ENCODE assay signal across 10 mouse cellular contexts in the genomic region with DNA sequence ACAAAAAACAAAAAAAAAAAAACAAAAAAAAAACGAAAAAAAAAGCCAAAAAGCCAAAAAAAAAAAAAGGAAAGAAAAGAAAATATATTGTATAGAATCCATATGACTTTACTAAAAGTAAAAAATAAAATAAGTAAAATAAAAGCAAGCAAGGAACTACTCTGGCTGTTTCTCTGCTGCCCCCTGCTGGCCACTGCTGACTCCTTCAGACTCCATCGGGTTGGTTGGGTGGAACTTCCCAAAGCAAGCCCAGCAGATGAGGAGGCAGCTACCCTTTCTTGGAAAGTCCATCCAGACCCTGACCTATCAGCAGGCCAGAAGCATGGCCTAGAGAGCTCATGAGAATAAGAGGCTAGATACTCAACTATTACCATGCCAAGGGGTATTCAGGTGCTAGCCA. TPM values are rescaled to one million over a fixed set of nuclear protein-coding genes. Genes with fewer than 3 reads are reported as not detected.
DNase-seq lines count a peak whose midpoint lies in the region; ATAC-seq lines count a peak whose summit lies in the region.
"Had no signal": no experiment of that assay in that cellular context is flagged by ENCODE, and none has a peak within 500 bp of the region (broad histone marks: within the 10 kb centered on the region; RNA-seq: fewer than 3 reads in every experiment).

No protein-coding gene starts in this region.

- no peaks in the 10 kb centered on the region for H3K4me1 ChIP-seq in intestine, embryonic 14.5 days (replicated peaks; ENCODE audit: control insufficient read depth, insufficient read depth, low read length)
- 0 out of 2 replicates have a peak, but pooled peaks cover 3% of the 10 kb centered on the region for H3K4me1 ChIP-seq in intestine, embryonic 16.5 days (ENCODE audit: control insufficient read depth, insufficient read depth, low read length)
- H3K4me1 ChIP-seq in neural tube, embryonic 11.5 days (ENCODE audit: control insufficient read depth, insufficient read depth, low read length), result no peaks in the 10 kb centered on the region

- H3K9me3 ChIP-seq in intestine, embryonic 14.5 days (ENCODE audit: control insufficient read depth, low read length), result no peaks in the 10 kb centered on the region
- H3K9me3 ChIP-seq in intestine, embryonic 16.5 days (ENCODE audit: control insufficient read depth, low read length), result no peaks in the 10 kb centered on the region
- H3K9me3 ChIP-seq in neural tube, embryonic 11.5 days (ENCODE audit: control insufficient read depth, low read length), result no peaks in the 10 kb centered on the region
- H3K9me3 ChIP-seq: embryonic facial prominence, embryonic 12.5 days had no signal

- no peaks in the 10 kb centered on the region for H3K36me3 ChIP-seq in intestine, embryonic 14.5 days (ENCODE audit: control insufficient read depth, insufficient read depth, low read length)
- no peaks in the 10 kb centered on the region for H3K36me3 ChIP-seq in intestine, embryonic 16.5 days (ENCODE audit: control insufficient read depth, insufficient read depth, low read length)
- H3K36me3 ChIP-seq in neural tube, embryonic 11.5 days (ENCODE audit: control insufficient read depth, insufficient read depth, low read length), result no peaks in the 10 kb centered on the region
- H3K36me3 ChIP-seq: embryonic facial prominence, embryonic 12.5 days had no signal

- DNase-seq in intestine, embryonic 14.5 days (ENCODE audit: low spot score), result peak; percentile 92
- DNase-seq in Muller cell, postnatal 12 days (ENCODE audit: inconsistent ontology term), result peak; percentile 36
- DNase-seq in cerebellum, postnatal 14 days, result peak; percentile 78 to 85
- peak; percentile 76 to 81 for DNase-seq in heart, postnatal 14 days
- DNase-seq in left cerebral cortex, postnatal 4 days, result peak; percentile 72
- DNase-seq in neural tube, embryonic 11.5 days (ENCODE audit: low spot score), result peak; percentile 71
- peak; percentile 75 for DNase-seq in thymus, postnatal 0 days (ENCODE audit: low spot score)

- H3K27me3 ChIP-seq in intestine, embryonic 14.5 days (replicated peaks; ENCODE audit: control insufficient read depth, insufficient read depth, low read length), result no peaks in the 10 kb centered on the region
- 0 out of 2 replicates have a peak, but pooled peaks cover 3% of the 10 kb centered on the region for H3K27me3 ChIP-seq in intestine, embryonic 16.5 days (replicated peaks; ENCODE audit: control insufficient read depth, insufficient read depth, low read length)
- H3K27me3 ChIP-seq in neural tube, embryonic 11.5 days (ENCODE audit: control insufficient read depth, insufficient read depth, low read length), result no peaks in the 10 kb centered on the region

- no peak overlapping the region for H3K27ac ChIP-seq in intestine, embryonic 14.5 days (ENCODE audit: low read depth)
- no peak overlapping the region for H3K27ac ChIP-seq in intestine, embryonic 16.5 days (ENCODE audit: low read length)
- no peak overlapping the region for H3K27ac ChIP-seq in neural tube, embryonic 11.5 days (ENCODE audit: low read depth, low read length)
- H3K27ac ChIP-seq: embryonic facial prominence, embryonic 12.5 days had no signal

- no peak overlapping the region for H3K9ac ChIP-seq in intestine, embryonic 14.5 days (ENCODE audit: low read length)
- no peak overlapping the region for H3K9ac ChIP-seq in intestine, embryonic 16.5 days (ENCODE audit: low read depth, low read length)
- H3K9ac ChIP-seq in neural tube, embryonic 11.5 days (ENCODE audit: low read length), result no peak overlapping the region
- H3K9ac ChIP-seq: embryonic facial prominence, embryonic 12.5 days had no signal

- no peak overlapping the region for H3K4me3 ChIP-seq in intestine, embryonic 14.5 days (ENCODE audit: low read depth, low read length)
- no peak overlapping the region for H3K4me3 ChIP-seq in intestine, embryonic 16.5 days (ENCODE audit: low read length)
- H3K4me3 ChIP-seq in neural tube, embryonic 11.5 days (ENCODE audit: low read depth, low read length), result no peak overlapping the region
- H3K4me3 ChIP-seq: embryonic facial prominence, embryonic 12.5 days had no signal

- no peak overlapping the region for H3K4me2 ChIP-seq in intestine, embryonic 14.5 days (ENCODE audit: low read length)
- no peak overlapping the region for H3K4me2 ChIP-seq in intestine, embryonic 16.5 days (ENCODE audit: low read depth, low read length)
- no peak overlapping the region for H3K4me2 ChIP-seq in neural tube, embryonic 11.5 days (ENCODE audit: low read depth)
- H3K4me2 ChIP-seq: embryonic facial prominence, embryonic 12.5 days had no signal

- intact Hi-C loops in heart, postnatal 14 days (cut with DNase I), result loop anchor here (5.0 kb wide), 1 partner anchor 250 kb away; no protein-coding TSS in a partner anchor
- intact Hi-C loops in left cerebral cortex, postnatal 4 days (cut with DNase I), result no loop called here

- no peak for ATAC-seq in intestine, embryonic 14.5 days (replicated peaks; ENCODE audit: low FRiP score, low TSS enrichment, low read depth)
- no peak for ATAC-seq in intestine, embryonic 16.5 days
- no peak for ATAC-seq in neural tube, embryonic 11.5 days (ENCODE audit: insufficient read depth, low FRiP score, low TSS enrichment)

- 0% methylated on average over 2 of the region's 2 CpGs for whole genome bisulfite sequencing in intestine, embryonic 14.5 days
- 0% methylated on average over 2 of the region's 2 CpGs for WGBS in intestine, embryonic 16.5 days
- 3% methylated on average over 2 of the region's 2 CpGs for WGBS in neural tube, embryonic 11.5 days

RNA-seq across cellular contexts. Expression of a gene that starts 4.6 kb away (rescaled TPM):
- 0.04 TPM in 1 of 2 replicates, not detected in the other for polyA plus RNA-seq in intestine, embryonic 14.5 days (2014; fragmentation: Nextera tagmentation; extraction: Ambion mirVana)
- polyA plus RNA-seq in intestine, embryonic 16.5 days (2015; fragmentation: Nextera tagmentation; extraction: Ambion mirVana), result 0.24 and 0.28 TPM in 2 replicates
- under 1 TPM in 1 of 2 experiments, not detected in 1; 0.14 TPM for total RNA-seq in heart, postnatal 14 days (2021)
- not detected for total RNA-seq in left cerebral cortex, postnatal 4 days (2021)
- polyA plus RNA-seq in neural tube, embryonic 11.5 days (2014; fragmentation: Nextera tagmentation; extraction: Ambion mirVana), result not detected in 2 replicates
- not detected in 2 replicates for polyA plus RNA-seq in thymus, postnatal 0 days (2015; fragmentation: Nextera tagmentation; extraction: Ambion mirVana)
- polyA plus RNA-seq: embryonic facial prominence, embryonic 12.5 days; lung, embryonic 16.5 days had no signal

RNA-seq across cellular contexts. Expression of a gene that starts 20.4 kb away (rescaled TPM):
- polyA plus RNA-seq in intestine, embryonic 14.5 days (2014; fragmentation: Nextera tagmentation; extraction: Ambion mirVana), result 0.27 and 0.50 TPM in 2 replicates
- 0.32 and 0.37 TPM in 2 replicates for polyA plus RNA-seq in intestine, embryonic 16.5 days (2015; fragmentation: Nextera tagmentation; extraction: Ambion mirVana)
- total RNA-seq in heart, postnatal 14 days (2021), result under 1 TPM; 0.29 to 0.33 TPM
- under 1 TPM in 1 of 2 experiments, not detected in 1; 0.12 TPM for total RNA-seq in left cerebral cortex, postnatal 4 days (2021)
- 0.23 and 0.33 TPM in 2 replicates for polyA plus RNA-seq in neural tube, embryonic 11.5 days (2014; fragmentation: Nextera tagmentation; extraction: Ambion mirVana)
- 0.21 and 0.23 TPM in 2 replicates for polyA plus RNA-seq in thymus, postnatal 0 days (2015; fragmentation: Nextera tagmentation; extraction: Ambion mirVana)

RNA-seq across cellular contexts. Expression of a gene that starts 47.9 kb away (rescaled TPM):
- 0.65 and 0.80 TPM in 2 replicates for polyA plus RNA-seq in intestine, embryonic 14.5 days (2014; fragmentation: Nextera tagmentation; extraction: Ambion mirVana)
- 0.42 and 0.43 TPM in 2 replicates for polyA plus RNA-seq in intestine, embryonic 16.5 days (2015; fragmentation: Nextera tagmentation; extraction: Ambion mirVana)
- total RNA-seq in heart, postnatal 14 days (2021), result under 1 TPM; 0.33 to 0.39 TPM
- under 1 TPM; 0.30 to 0.62 TPM for total RNA-seq in left cerebral cortex, postnatal 4 days (2021)
- polyA plus RNA-seq in neural tube, embryonic 11.5 days (2014; fragmentation: Nextera tagmentation; extraction: Ambion mirVana), result 2.4 and 2.5 TPM in 2 replicates
- 1.3 and 1.8 TPM in 2 replicates for polyA plus RNA-seq in thymus, postnatal 0 days (2015; fragmentation: Nextera tagmentation; extraction: Ambion mirVana)

Comparison
In these comparisons a context has a peak if more than half of its experiments do, and no peak if none do; other contexts are left out.
1. DNase-seq: peak in every context shown above with its lines; median percentile 92 in intestine, embryonic 14.5 days; 82 in cerebellum, postnatal 14 days; 78 in heart, postnatal 14 days; 75 in thymus, postnatal 0 days; 72 in left cerebral cortex, postnatal 4 days; 71 in neural tube, embryonic 11.5 days; 36 in Muller cell, postnatal 12 days.